Mouse (Mus musculus) bone marrow, adult 2 months (tissue): ENCODE measurements around the gene Zfp36.

Source experiments
- CTCF ChIP-seq: fragments of 200-500 bp; IDR thresholded peaks from 2 replicates; pipeline ENCODE4 v1.5.1; 2011; ENCODE audit warnings: low read length, control low read depth; ENCODE audit not compliant: control insufficient read depth, insufficient read depth
- POLR2A ChIP-seq: fragments of 200-500 bp; IDR thresholded peaks from 2 replicates; pipeline ENCODE4 v1.6.1; 2011; ENCODE audit warnings: low read depth, mild to moderate bottlenecking, control low read depth, low read length, borderline replicate concordance; ENCODE audit not compliant: control insufficient read depth

DNA sequence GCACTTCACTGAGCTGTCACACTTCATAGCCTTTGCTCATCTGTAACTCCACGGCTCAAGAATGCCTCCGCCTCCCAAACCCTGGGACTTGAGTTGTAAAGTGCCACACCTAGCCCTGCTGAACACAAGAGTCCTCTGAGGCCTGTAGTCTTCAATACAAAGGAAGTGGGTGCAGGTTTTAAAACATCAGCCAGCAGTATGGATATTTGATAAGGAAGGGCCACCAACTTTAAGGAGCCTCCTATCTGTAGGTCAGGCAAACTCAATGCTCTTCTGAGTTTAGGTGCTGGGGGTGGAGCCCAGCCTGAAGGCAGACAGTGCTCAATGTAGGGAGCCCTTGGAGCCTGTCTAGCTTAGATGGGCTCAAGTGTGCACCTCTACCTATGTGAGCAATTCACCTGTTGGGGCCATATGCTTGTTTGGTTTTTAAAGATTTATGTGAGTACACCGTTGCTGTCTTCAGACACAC is 25.9 kb downstream of the Zfp36 start:
- no peak for TF ChIP-seq CTCF
- TF ChIP-seq POLR2A = no peak
